24 mouse cellular contexts compared by ENCODE assay signal in genomic region chr11:47609892-47610291, GRCm38 (mm10).
"Had no signal": no experiment of that assay in that cellular context is flagged by ENCODE, and none has a peak within 500 bp of the region (broad histone marks: within the 10 kb centered on the region; RNA-seq: fewer than 3 reads in every experiment).

No protein-coding gene starts in this region.

- H3K36me3 ChIP-seq: heart, embryonic 13.5 days; heart, embryonic 15.5 days; kidney, embryonic 15.5 days; limb, embryonic 13.5 days; limb, embryonic 15.5 days; liver, embryonic 12.5 days had no signal

- H3K27ac ChIP-seq: heart, adult 2 months; heart, embryonic 13.5 days; heart, embryonic 15.5 days; hindbrain, embryonic 14.5 days; kidney, embryonic 15.5 days; kidney, postnatal 0 days; limb, embryonic 13.5 days; limb, embryonic 15.5 days; liver, embryonic 12.5 days; liver, embryonic 14.5 days had no signal

- H3K27me3 ChIP-seq: heart, embryonic 13.5 days; heart, embryonic 15.5 days; kidney, embryonic 15.5 days; limb, embryonic 13.5 days; limb, embryonic 15.5 days; liver, embryonic 12.5 days had no signal

- H3K9ac ChIP-seq: heart, embryonic 13.5 days; heart, embryonic 15.5 days; hindbrain, embryonic 14.5 days; kidney, embryonic 15.5 days; limb, embryonic 13.5 days; limb, embryonic 15.5 days; liver, embryonic 12.5 days; liver, embryonic 14.5 days had no signal

- DNase-seq: gastrocnemius, postnatal 14 days; gastrocnemius, postnatal 36 days; heart, adult 11 months; heart, adult 2 months; heart, postnatal 14 days; heart, postnatal 36 days; kidney, adult 11 months; kidney, adult 2 months; kidney, adult 9 months; kidney, postnatal 14 days; kidney, postnatal 36 days; layer of hippocampus, adult 9-11 months; layer of hippocampus, postnatal 36 days had no signal

- H3K4me2 ChIP-seq: heart, embryonic 11.5 days; heart, embryonic 13.5 days; heart, embryonic 15.5 days; hindbrain, embryonic 14.5 days; kidney, embryonic 15.5 days; limb, embryonic 13.5 days; limb, embryonic 15.5 days; liver, embryonic 12.5 days had no signal

- H3K4me3 ChIP-seq: heart, adult 2 months; heart, embryonic 13.5 days; heart, embryonic 15.5 days; kidney, embryonic 15.5 days; limb, embryonic 13.5 days; limb, embryonic 15.5 days; liver, embryonic 12.5 days had no signal

- H3K9me3 ChIP-seq: heart, embryonic 13.5 days; heart, embryonic 15.5 days; kidney, embryonic 15.5 days; limb, embryonic 13.5 days; limb, embryonic 15.5 days; liver, embryonic 12.5 days had no signal

- H3K4me1 ChIP-seq: heart, embryonic 13.5 days; heart, embryonic 15.5 days; kidney, embryonic 15.5 days; limb, embryonic 13.5 days; limb, embryonic 15.5 days; liver, embryonic 12.5 days had no signal

- ATAC-seq: intestine, embryonic 16.5 days; liver, embryonic 12.5 days had no signal
